Mouse (Mus musculus): ENCODE measurements around the gene Lim2.

- TF ChIP-seq TAL1 (conservative IDR thresholded peaks at IDR 0.05; ENCODE audit: low read depth, low read length) (no peak), CTCF (IDR thresholded peaks at IDR 0.05; ENCODE audit: low read depth, low read length) (no peak), GATA1 (IDR thresholded peaks at IDR 0.05; ENCODE audit: borderline replicate concordance, low read length) (no peak)
These were observed at the start of gene Lim2 for GRCm38 (mm10) chr7:43427406-43427805.

Data from G1E (cell line).